ENCODE assay signal across 26 mouse cellular contexts in genomic region chr5:121226845-121227244, GRCm38 (mm10). TPM values are rescaled to one million over a fixed set of nuclear protein-coding genes. Genes with fewer than 3 reads are reported as not detected.
DNase-seq lines count a peak whose midpoint lies in the region; ATAC-seq and TF ChIP-seq lines count a peak whose summit lies in the region.
"Had no signal": no experiment of that assay in that cellular context is flagged by ENCODE, and none has a peak within 500 bp of the region (broad histone marks: within the 10 kb centered on the region; RNA-seq: fewer than 3 reads in every experiment).

No protein-coding gene starts in this region.

- H3K27me3 ChIP-seq in liver, embryonic 12.5 days (replicated peaks): no peaks in the 10 kb centered on the region
- no peaks in the 10 kb centered on the region for H3K27me3 ChIP-seq in G1E (ENCODE audit: insufficient read depth, low read length)
- H3K27me3 ChIP-seq in liver, embryonic 16.5 days (ENCODE audit: control insufficient read depth, insufficient read depth, low read depth, low read length): no peaks in the 10 kb centered on the region
- no peaks in the 10 kb centered on the region for H3K27me3 ChIP-seq in small intestine, adult 2 months (ENCODE audit: control insufficient read depth, insufficient read depth, low read length)
- H3K27me3 ChIP-seq: forebrain, embryonic 13.5 days; heart, embryonic 13.5 days; hindbrain, embryonic 15.5 days; midbrain, embryonic 13.5 days had no signal

- no peaks in the 10 kb centered on the region for H3K9me3 ChIP-seq in liver, embryonic 12.5 days (replicated peaks)
- no peaks in the 10 kb centered on the region for H3K9me3 ChIP-seq in G1E (replicated peaks)
- no peaks in the 10 kb centered on the region for H3K9me3 ChIP-seq in liver, embryonic 16.5 days (replicated peaks; ENCODE audit: control insufficient read depth, low read length)
- H3K9me3 ChIP-seq: forebrain, embryonic 13.5 days; heart, embryonic 13.5 days; hindbrain, embryonic 15.5 days; midbrain, embryonic 13.5 days had no signal

- no peak for TF ChIP-seq CTCF in G1E (IDR thresholded peaks at IDR 0.05; ENCODE audit: low read depth, low read length)
- TF ChIP-seq CTCF in small intestine, adult 2 months (IDR thresholded peaks at IDR 0.05; ENCODE audit: extremely low read depth, insufficient read length, insufficient replicate concordance, low read depth, low read length): no peak

- WGBS in liver, embryonic 12.5 days (ENCODE audit: insufficient replicate concordance): 77% methylated on average over 4 of the region's 4 CpGs
- 81% methylated on average over 4 of the region's 4 CpGs for WGBS in liver, embryonic 16.5 days (ENCODE audit: insufficient replicate concordance)
- 65% methylated on average over 4 of the region's 4 CpGs for WGBS in small intestine, adult 2 months

- no peak overlapping the region for H3K4me3 ChIP-seq in liver, embryonic 12.5 days
- no peak overlapping the region for H3K4me3 ChIP-seq in G1E (ENCODE audit: low read depth, low read length)
- no peak overlapping the region for H3K4me3 ChIP-seq in liver, embryonic 16.5 days (ENCODE audit: low read depth, low read length)
- no peak overlapping the region for H3K4me3 ChIP-seq in small intestine, adult 2 months (ENCODE audit: low read depth, low read length)
- H3K4me3 ChIP-seq: forebrain, embryonic 13.5 days; heart, embryonic 13.5 days; hindbrain, embryonic 15.5 days; midbrain, embryonic 13.5 days had no signal

- ATAC-seq in liver, embryonic 12.5 days: no peak
- ATAC-seq in G1E (ENCODE audit: extremely low read depth, insufficient number of reproducible peaks, low FRiP score, poor library complexity, severe bottlenecking): peak; percentile 54
- no peak for ATAC-seq in liver, embryonic 16.5 days (ENCODE audit: low read depth)
- ATAC-seq: forebrain, embryonic 13.5 days; midbrain, embryonic 13.5 days had no signal

- H3K27ac ChIP-seq in liver, embryonic 12.5 days: 0 out of 2 replicates have a peak overlapping the region, but pooled peaks have one; percentile 80
- H3K27ac ChIP-seq in liver, embryonic 16.5 days (ENCODE audit: low read length): peak overlapping the region; percentile 56; the same call in 1 of the 2 replicates
- peak overlapping the region; percentile 64; the same call in 1 of the 2 replicates for H3K27ac ChIP-seq in small intestine, adult 2 months (ENCODE audit: insufficient read depth, low read depth, low read length)
- H3K27ac ChIP-seq: forebrain, embryonic 13.5 days; heart, embryonic 13.5 days; hindbrain, embryonic 15.5 days; midbrain, embryonic 13.5 days had no signal

- no peak for TF ChIP-seq POLR2A in small intestine, adult 2 months (IDR thresholded peaks at IDR 0.05; ENCODE audit: low read depth, low read length)

- no peak for DNase-seq in liver
- DNase-seq in G1E (ENCODE audit: low spot score): no peak
- no peak for DNase-seq in adrenal gland, adult 8-10 months
- no peak for DNase-seq in spleen, postnatal 4 days (ENCODE audit: low spot score in 2 of 2)
- no peak for DNase-seq in frontal cortex, postnatal 14 days (ENCODE audit: low spot score in 2 of 2)
- DNase-seq: B cell, adult 2 months; cerebellum, adult 11 months; cerebellum, adult 9-10 months; cerebellum, postnatal 36 days; gastrocnemius, postnatal 36 days; heart, adult 18-20 months; heart, postnatal 10 days; kidney, adult 2 months; kidney, postnatal 36 days; layer of hippocampus, postnatal 36 days; lung, postnatal 36 days; right cerebral cortex, postnatal 25 days; spleen, adult 18-20 months; thymus, postnatal 4 days had no signal

- H3K4me1 ChIP-seq in liver, embryonic 12.5 days: peaks cover 87% of the 10 kb centered on the region
- H3K4me1 ChIP-seq in G1E (ENCODE audit: insufficient read depth, low read depth, low read length): peaks cover 68% of the 10 kb centered on the region
- peaks cover 62% of the 10 kb centered on the region for H3K4me1 ChIP-seq in liver, embryonic 16.5 days (ENCODE audit: control insufficient read depth, low read depth, low read length)
- peaks cover 24% of the 10 kb centered on the region; the same call in 1 of the 2 replicates for H3K4me1 ChIP-seq in small intestine, adult 2 months (ENCODE audit: control insufficient read depth, insufficient read depth, insufficient read length, low read length)

- peak overlapping the region; percentile 46; the same call in 1 of the 2 replicates for H3K9ac ChIP-seq in liver, embryonic 12.5 days
- H3K9ac ChIP-seq in liver, embryonic 16.5 days (ENCODE audit: low read depth, low read length): no peak overlapping the region
- H3K9ac ChIP-seq: forebrain, embryonic 13.5 days; heart, embryonic 13.5 days; hindbrain, embryonic 15.5 days; midbrain, embryonic 13.5 days had no signal

- H3K36me3 ChIP-seq in liver, embryonic 12.5 days: peaks cover 39% of the 10 kb centered on the region
- H3K36me3 ChIP-seq in G1E (replicated peaks): peaks cover 52% of the 10 kb centered on the region
- peaks cover 15% of the 10 kb centered on the region for H3K36me3 ChIP-seq in liver, embryonic 16.5 days (ENCODE audit: control insufficient read depth, insufficient read depth)
- H3K36me3 ChIP-seq in small intestine, adult 2 months (ENCODE audit: control insufficient read depth, insufficient read depth, low read length): 0 out of 2 replicates have a peak, but pooled peaks cover 2% of the 10 kb centered on the region
- H3K36me3 ChIP-seq: hindbrain, embryonic 15.5 days; midbrain, embryonic 13.5 days had no signal

- H3K4me2 ChIP-seq in liver, embryonic 12.5 days: peak overlapping the region; percentile 43
- peak overlapping the region; percentile 7; the same call in 1 of the 2 replicates for H3K4me2 ChIP-seq in liver, embryonic 16.5 days (ENCODE audit: low read depth, low read length)
- H3K4me2 ChIP-seq: forebrain, embryonic 13.5 days; hindbrain, embryonic 15.5 days; midbrain, embryonic 13.5 days had no signal

RNA-seq across cellular contexts. Expression of gene Hectd4, which starts 6.8 kb away (rescaled TPM):
- polyA plus RNA-seq in liver, embryonic 12.5 days (2016; fragmentation: Nextera tagmentation; extraction: Ambion mirVana): 13.3 and 14.4 TPM in 2 replicates
- total RNA-seq in G1E (2014; fragmentation: Nextera tagmentation): 83.9 and 177 TPM in 2 replicates
- total RNA-seq in G1E (2017): 19.6 and 22.8 TPM in 2 replicates
- 16.4 and 22.8 TPM in 2 replicates for polyA plus RNA-seq in G1E (2012)
- 8.5 and 8.7 TPM in 2 replicates for polyA plus RNA-seq in liver, embryonic 16.5 days (2015; fragmentation: Nextera tagmentation; extraction: Ambion mirVana)
- 12.2 and 28.8 TPM in 2 replicates for polyA plus RNA-seq in small intestine, adult 2 months (2012; rRNA removed)
- 10 to 100 TPM; 22.7 to 39.2 (median 29.1) TPM for total RNA-seq in adrenal gland, adult 8-10 months (2022)

RNA-seq across cellular contexts. Expression of gene Rpl6, which starts 22.6 kb away (rescaled TPM):
- 590 and 602 TPM in 2 replicates for polyA plus RNA-seq in liver, embryonic 12.5 days (2016; fragmentation: Nextera tagmentation; extraction: Ambion mirVana)
- 2,238 and 2,249 TPM in 2 replicates for total RNA-seq in G1E (2014; fragmentation: Nextera tagmentation)
- total RNA-seq in G1E (2017): 1,317 and 1,403 TPM in 2 replicates
- polyA plus RNA-seq in G1E (2012): 213 and 677 TPM in 2 replicates
- 278 and 327 TPM in 2 replicates for polyA plus RNA-seq in liver, embryonic 16.5 days (2015; fragmentation: Nextera tagmentation; extraction: Ambion mirVana)
- polyA plus RNA-seq in small intestine, adult 2 months (2012; rRNA removed): 116 and 161 TPM in 2 replicates
- total RNA-seq in adrenal gland, adult 8-10 months (2022): 1,000 to 10,000 TPM in 2 of 4 experiments, 100 to 1,000 TPM in 2; 908 to 1,162 (median 1,035) TPM

RNA-seq across cellular contexts. Expression of gene Ptpn11, which starts 35.6 kb away (rescaled TPM):
- polyA plus RNA-seq in liver, embryonic 12.5 days (2016; fragmentation: Nextera tagmentation; extraction: Ambion mirVana): 15.2 and 15.8 TPM in 2 replicates
- total RNA-seq in G1E (2014; fragmentation: Nextera tagmentation) (25.9 and 28.6 TPM in 2 replicates), G1E (2017) (36.4 and 43.0 TPM in 2 replicates)
- polyA plus RNA-seq in G1E (2012): 27.1 and 28.8 TPM in 2 replicates
- 6.6 and 7.0 TPM in 2 replicates for polyA plus RNA-seq in liver, embryonic 16.5 days (2015; fragmentation: Nextera tagmentation; extraction: Ambion mirVana)
- 10.4 and 14.2 TPM in 2 replicates for polyA plus RNA-seq in small intestine, adult 2 months (2012; rRNA removed)
- total RNA-seq in adrenal gland, adult 8-10 months (2022): 100 to 1,000 TPM; 101 to 141 (median 124) TPM
